Comparison of ENCODE assay signal across 9 mouse cellular contexts in the genomic region with DNA sequence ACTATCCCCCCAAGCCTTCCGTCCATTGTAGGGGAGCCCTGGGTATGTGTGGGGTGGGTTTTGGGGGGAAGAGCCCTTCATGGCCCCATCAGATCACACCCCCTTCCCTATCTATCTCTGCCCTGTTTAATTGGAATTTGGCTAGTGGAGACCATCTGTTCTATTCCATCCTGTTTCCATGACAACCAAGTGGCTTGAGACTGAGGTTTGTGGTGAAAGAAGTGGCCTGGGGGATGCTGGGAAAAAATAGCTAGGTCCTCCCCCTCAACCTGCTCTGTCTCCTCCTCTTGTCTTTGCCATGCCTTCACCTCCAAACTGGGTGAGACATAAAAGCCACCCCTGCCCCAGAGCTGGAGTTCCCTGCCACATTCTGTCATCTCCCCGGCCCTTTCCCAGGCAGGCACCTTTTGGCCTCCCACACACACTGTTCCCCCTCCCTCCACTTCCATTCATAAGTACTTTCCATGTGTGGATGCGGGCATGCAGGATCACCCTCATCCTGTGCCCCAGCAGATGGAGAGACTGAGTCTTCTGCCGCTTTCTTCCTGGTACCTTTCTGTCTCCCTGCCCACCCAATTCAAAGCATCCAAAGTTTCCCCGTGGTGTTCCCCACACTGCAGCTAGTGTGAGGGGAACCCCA. TPM values are rescaled to one million over a fixed set of nuclear protein-coding genes. Genes with fewer than 3 reads are reported as not detected.
DNase-seq lines count a peak whose midpoint lies in the region; ATAC-seq lines count a peak whose summit lies in the region.
"Had no signal": no experiment of that assay in that cellular context is flagged by ENCODE, and none has a peak within 500 bp of the region (broad histone marks: within the 10 kb centered on the region; RNA-seq: fewer than 3 reads in every experiment).

No protein-coding gene starts in this region.

- peak; percentile 66 for ATAC-seq in hindbrain, embryonic 13.5 days (ENCODE audit: low FRiP score)
- ATAC-seq in neural tube, embryonic 13.5 days (ENCODE audit: low read depth), result peak; percentile 54
- ATAC-seq in activated CD4-positive, CD25-positive, alpha-beta regulatory T cell, adult 4 months, result no peak

- H3K27ac ChIP-seq in hindbrain, embryonic 13.5 days, result peak overlapping the region; percentile 87
- H3K27ac ChIP-seq in neural tube, embryonic 13.5 days (replicated peaks), result peak overlapping the region; percentile 87
- no peak overlapping the region for H3K27ac ChIP-seq in heart, embryonic 10.5 days

- 29% methylated on average over 5 of the region's 5 CpGs for WGBS in hindbrain, embryonic 13.5 days
- WGBS in neural tube, embryonic 13.5 days, result 40% methylated on average over 5 of the region's 5 CpGs
- 73% methylated on average over 5 of the region's 5 CpGs for WGBS in heart, embryonic 10.5 days

- H3K4me1 ChIP-seq in hindbrain, embryonic 13.5 days (replicated peaks), result peaks cover 81% of the 10 kb centered on the region
- peaks cover 79% of the 10 kb centered on the region for H3K4me1 ChIP-seq in neural tube, embryonic 13.5 days (replicated peaks)
- H3K4me1 ChIP-seq in heart, embryonic 10.5 days, result peaks cover 63% of the 10 kb centered on the region
- H3K4me1 ChIP-seq: megakaryocyte, embryonic 14.5 days had no signal

- H3K27me3 ChIP-seq in hindbrain, embryonic 13.5 days, result no peaks in the 10 kb centered on the region
- H3K27me3 ChIP-seq in neural tube, embryonic 13.5 days, result no peaks in the 10 kb centered on the region
- no peaks in the 10 kb centered on the region for H3K27me3 ChIP-seq in heart, embryonic 10.5 days (ENCODE audit: insufficient read depth, poor library complexity, severe bottlenecking)

- H3K9ac ChIP-seq in hindbrain, embryonic 13.5 days, result peak overlapping the region; percentile 55
- peak overlapping the region; percentile 12; the same call in 1 of the 2 replicates for H3K9ac ChIP-seq in neural tube, embryonic 13.5 days

- peak; percentile 47 to 73 for DNase-seq in left cerebral cortex, postnatal 14 days (ENCODE audit: low spot score in 2 of 2)
- DNase-seq in left cerebral cortex, postnatal 4 days, result no peak
- DNase-seq in embryo, embryonic 10 days (ENCODE audit: low spot score), result peak; percentile 78
- DNase-seq in heart, adult 8-10 months (ENCODE audit: low spot score), result no peak
- DNase-seq in heart, embryonic 10.5 days (ENCODE audit: low spot score), result no peak

- H3K4me3 ChIP-seq in hindbrain, embryonic 13.5 days, result no peak overlapping the region
- no peak overlapping the region for H3K4me3 ChIP-seq in neural tube, embryonic 13.5 days
- no peak overlapping the region for H3K4me3 ChIP-seq in heart, embryonic 10.5 days
- H3K4me3 ChIP-seq: megakaryocyte, embryonic 14.5 days had no signal

- intact Hi-C loops in left cerebral cortex, postnatal 14 days (cut with DNase I), result no loop called here
- intact Hi-C loops in left cerebral cortex, postnatal 4 days (cut with DNase I), result no loop called here

- peaks cover 3% of the 10 kb centered on the region; the same call in 1 of the 2 replicates for H3K36me3 ChIP-seq in hindbrain, embryonic 13.5 days
- H3K36me3 ChIP-seq in neural tube, embryonic 13.5 days, result no peaks in the 10 kb centered on the region
- H3K36me3 ChIP-seq in heart, embryonic 10.5 days, result peaks cover 3% of the 10 kb centered on the region; the same call in 1 of the 2 replicates

- no peaks in the 10 kb centered on the region for H3K9me3 ChIP-seq in hindbrain, embryonic 13.5 days
- 0 out of 2 replicates have a peak, but pooled peaks cover 4% of the 10 kb centered on the region for H3K9me3 ChIP-seq in neural tube, embryonic 13.5 days
- no peaks in the 10 kb centered on the region for H3K9me3 ChIP-seq in heart, embryonic 10.5 days

- H3K4me2 ChIP-seq in hindbrain, embryonic 13.5 days, result peak overlapping the region; percentile 32; the same call in 1 of the 2 replicates
- peak overlapping the region; percentile 29 for H3K4me2 ChIP-seq in neural tube, embryonic 13.5 days

RNA-seq across cellular contexts. Expression of gene Nectin1, which starts 17.5 kb away (rescaled TPM):
- total RNA-seq in left cerebral cortex, postnatal 14 days (2021), result 10 to 100 TPM; 82.6 to 93.4 TPM
- total RNA-seq in left cerebral cortex, postnatal 4 days (2021), result 10 to 100 TPM; 87.7 to 95.8 TPM
- polyA plus RNA-seq in hindbrain, embryonic 13.5 days (2015; fragmentation: Nextera tagmentation; extraction: Ambion mirVana), result 13.6 and 13.8 TPM in 2 replicates
- polyA plus RNA-seq in neural tube, embryonic 13.5 days (2015; fragmentation: Nextera tagmentation; extraction: Ambion mirVana), result 12.0 and 14.1 TPM in 2 replicates
- 1 to 10 TPM; 1.6 to 3.5 (median 2.2) TPM for total RNA-seq in heart, adult 8-10 months (2022)
- polyA plus RNA-seq in heart, embryonic 10.5 days (2016; fragmentation: Nextera tagmentation; extraction: Ambion mirVana), result 1.7 and 3.9 TPM in 2 replicates
- 1 to 10 TPM; 1.2 to 1.5 TPM for polyA plus RNA-seq in activated CD4-positive, CD25-positive, alpha-beta regulatory T cell, adult 4 months (2017; shearing (Covaris generic))

Comparison
In these comparisons a context has a peak if more than half of its experiments do, and no peak if none do; other contexts are left out.
1. DNase-seq: peak in left cerebral cortex, postnatal 14 days (2 of 2) and embryo, embryonic 10 days (single experiment); none in left cerebral cortex, postnatal 4 days (single experiment), heart, adult 8-10 months (single experiment) and heart, embryonic 10.5 days (single experiment).